Mouse (Mus musculus): ENCODE measurements around the gene Mrpl37. TPM values are rescaled to one million over a fixed set of nuclear protein-coding genes. Genes with fewer than 3 reads are reported as not detected.

The Mrpl37 gene
- total RNA-seq, 2 experiments from 2014 or later, result 64.0 to 67.7 TPM

DNA sequence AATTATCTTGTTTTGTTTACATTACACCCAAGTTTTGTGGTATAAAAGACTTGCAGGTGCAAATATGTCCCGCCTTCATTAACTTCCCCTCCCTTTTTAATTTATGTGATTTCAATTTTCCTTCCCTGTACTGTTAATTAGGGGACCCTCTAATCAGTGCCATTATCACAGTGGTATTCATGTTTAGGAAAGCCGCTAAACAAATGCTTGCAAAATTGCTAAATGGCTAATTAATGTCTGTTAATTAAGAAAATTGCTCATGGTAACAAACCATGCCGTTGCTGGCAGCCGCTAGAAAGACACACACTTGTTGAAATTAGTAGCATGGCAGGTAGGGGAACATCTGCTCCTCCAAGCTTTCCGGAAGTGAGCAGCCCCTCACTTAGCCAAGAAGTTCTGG lies 41.3 kb downstream of the Mrpl37 start:
- no peak for DNase-seq (ENCODE audit: extremely low spot score in 1 of 2, low spot score in 2 of 2)
- intact Hi-C loops (cut with DNase I), result no loop called here

- intact Hi-C loops (cut with DNase I), result no loop called here
- DNase-seq (ENCODE audit: extremely low spot score in 1 of 2, low spot score in 2 of 2), result no peak
Observed at GRCm38 (mm10) chr4:107024899-107025298, 41.8 kb downstream of the Mrpl37 start.

DNA sequence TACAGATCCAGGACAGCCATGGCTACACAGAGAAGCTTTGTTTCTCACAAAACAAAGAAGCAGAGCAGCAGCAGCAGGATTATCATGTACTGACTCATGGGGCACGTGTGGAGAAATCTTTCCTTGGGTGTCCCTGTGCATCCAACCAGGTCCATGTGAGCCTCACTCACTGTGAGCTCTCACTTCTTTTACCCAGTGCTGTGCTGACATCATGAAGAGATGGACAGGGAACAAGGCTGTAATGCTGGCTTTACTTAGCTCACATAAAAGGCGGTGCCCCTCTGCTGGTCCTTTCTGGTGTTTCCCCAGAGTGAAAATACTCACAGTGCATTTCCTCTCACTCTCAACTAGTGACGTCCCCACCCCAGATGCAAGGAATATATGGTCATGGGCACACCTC lies 45.2 kb downstream of the Mrpl37 start:
- no peak for DNase-seq (ENCODE audit: extremely low spot score in 1 of 2, low spot score in 2 of 2)
- intact Hi-C loops (cut with DNase I), result no loop called here

GRCm38 (mm10) chr4:107020287-107021000 lies 46.2 kb downstream of the Mrpl37 start:
- DNase-seq (ENCODE audit: extremely low spot score in 1 of 2, low spot score in 2 of 2), result no peak

GRCm38 (mm10) chr4:107019027-107019426 lies 47.6 kb downstream of the Mrpl37 start:
- intact Hi-C loops (cut with DNase I), result no loop called here

More at GRCm38 (mm10) chr4:107020287-107021000, 46.2 kb downstream of the Mrpl37 start:
- intact Hi-C loops (cut with DNase I), result no loop called here

GRCm38 (mm10) chr4:107018521-107018920 lies 48.1 kb downstream of the Mrpl37 start:
- intact Hi-C loops (cut with DNase I), result no loop called here
- DNase-seq (ENCODE audit: extremely low spot score in 1 of 2, low spot score in 2 of 2), result no peak

More at GRCm38 (mm10) chr4:107019027-107019426, 47.6 kb downstream of the Mrpl37 start:
- peak in 1 of 2 experiments; percentile 60 for DNase-seq (ENCODE audit: extremely low spot score in 1 of 2, low spot score in 2 of 2)

- DNase-seq (ENCODE audit: extremely low spot score in 1 of 2, low spot score in 2 of 2), result no peak
- intact Hi-C loops (cut with DNase I), result no loop called here
Observed at GRCm38 (mm10) chr4:107017257-107017656, 49.4 kb downstream of the Mrpl37 start.

- DNase-seq (ENCODE audit: extremely low spot score in 1 of 2, low spot score in 2 of 2), result no peak
- intact Hi-C loops (cut with DNase I), result no loop called here
Observed at GRCm38 (mm10) chr4:107015971-107016511, 50.6 kb downstream of the Mrpl37 start.

- intact Hi-C loops (cut with DNase I), result no loop called here
- DNase-seq (ENCODE audit: extremely low spot score in 1 of 2, low spot score in 2 of 2), result no peak
Observed at GRCm38 (mm10) chr4:107013817-107014260, 52.8 kb downstream of the Mrpl37 start.

DNA sequence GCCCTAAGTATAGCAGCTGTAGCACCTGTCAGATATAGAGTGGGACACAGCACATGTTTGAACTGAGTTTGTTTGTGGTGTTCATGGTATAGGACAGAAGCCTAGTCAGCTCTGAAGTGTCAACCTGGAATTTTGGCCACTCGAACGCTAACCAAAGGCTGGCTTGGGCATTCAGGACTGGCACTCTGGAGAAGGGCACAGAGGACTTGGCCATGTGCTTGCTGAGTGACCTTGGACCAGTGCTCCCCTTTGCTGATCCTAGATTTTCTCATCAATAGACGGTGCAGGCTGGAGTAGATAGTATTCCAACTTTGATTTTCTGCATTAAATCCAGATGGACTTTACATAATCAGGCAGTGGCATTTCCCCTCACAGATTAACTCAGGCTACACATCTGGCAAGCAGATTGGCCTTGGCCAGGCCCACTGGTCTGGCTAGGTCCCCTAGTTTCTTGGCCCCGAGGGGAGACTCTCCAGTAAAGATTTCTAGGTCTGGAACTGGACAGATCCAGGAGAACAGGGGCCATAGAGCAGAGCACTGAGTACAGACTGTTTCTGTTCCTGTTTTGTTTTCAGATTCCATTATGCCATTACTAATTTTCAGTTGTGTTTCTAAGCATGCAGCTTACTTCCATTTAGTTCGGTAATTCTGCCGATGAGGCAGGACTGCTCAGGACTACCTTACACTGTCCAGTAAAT lies 53.4 kb downstream of the Mrpl37 start:
- DNase-seq (ENCODE audit: extremely low spot score in 1 of 2, low spot score in 2 of 2), result no peak
- intact Hi-C loops (cut with DNase I), result no loop called here

- intact Hi-C loops (cut with DNase I), result no loop called here
Observed at GRCm38 (mm10) chr4:107012574-107012973, 54.1 kb downstream of the Mrpl37 start.

DNA sequence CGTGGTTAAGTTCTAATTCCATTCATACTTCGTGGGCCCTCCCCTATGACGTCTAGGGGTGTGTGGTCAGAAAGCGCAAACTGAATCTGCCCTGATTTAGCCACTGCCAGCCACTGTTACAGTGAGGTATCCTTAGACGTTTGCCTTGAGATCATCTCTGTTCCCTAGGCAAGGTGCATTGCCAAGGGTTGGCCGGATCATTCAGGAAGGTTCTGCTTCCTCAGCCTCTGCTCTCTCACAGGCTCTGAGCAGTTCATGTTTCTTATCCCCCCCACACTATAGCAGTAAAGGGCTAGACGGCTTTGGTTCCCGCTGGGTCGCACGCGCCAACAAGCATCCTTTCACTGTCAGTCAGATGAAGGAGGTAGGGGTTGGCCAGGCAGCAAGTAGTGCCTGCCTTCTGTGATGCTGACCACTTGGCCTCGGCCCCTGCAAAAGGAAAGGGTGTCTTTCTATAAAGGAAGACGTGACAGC lies 54.6 kb downstream of the Mrpl37 start:
- DNase-seq (ENCODE audit: extremely low spot score in 1 of 2, low spot score in 2 of 2), result no peak
- intact Hi-C loops (cut with DNase I), result no loop called here

More at GRCm38 (mm10) chr4:107012574-107012973, 54.1 kb downstream of the Mrpl37 start:
- DNase-seq (ENCODE audit: extremely low spot score in 1 of 2, low spot score in 2 of 2), result no peak

GRCm38 (mm10) chr4:107011325-107012004 lies 55.2 kb downstream of the Mrpl37 start:
- no peak for DNase-seq (ENCODE audit: extremely low spot score in 1 of 2, low spot score in 2 of 2)
- intact Hi-C loops (cut with DNase I), result no loop called here

DNA sequence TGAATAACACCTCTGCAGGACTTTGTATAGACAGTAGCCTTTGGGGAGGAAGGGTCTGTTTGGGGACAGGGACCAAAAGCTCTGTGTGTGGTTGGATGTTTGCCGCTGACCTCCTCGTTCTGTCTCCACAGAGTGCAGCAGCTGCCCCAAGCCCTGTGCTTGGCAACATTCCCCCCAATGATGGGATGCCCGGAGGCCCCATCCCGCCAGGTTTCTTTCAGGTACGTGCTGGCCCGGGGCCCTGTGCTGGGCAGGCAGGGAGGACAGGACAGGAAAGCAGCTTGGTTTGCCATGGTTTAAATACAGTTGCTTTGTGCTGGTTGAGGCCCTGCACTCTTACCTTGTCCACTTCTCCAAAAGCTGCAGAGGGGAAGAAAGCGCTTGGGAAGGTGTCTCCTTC lies 57.1 kb downstream of the Mrpl37 start:
- intact Hi-C loops (cut with DNase I), result no loop called here
- DNase-seq (ENCODE audit: extremely low spot score in 1 of 2, low spot score in 2 of 2), result no peak

DNA sequence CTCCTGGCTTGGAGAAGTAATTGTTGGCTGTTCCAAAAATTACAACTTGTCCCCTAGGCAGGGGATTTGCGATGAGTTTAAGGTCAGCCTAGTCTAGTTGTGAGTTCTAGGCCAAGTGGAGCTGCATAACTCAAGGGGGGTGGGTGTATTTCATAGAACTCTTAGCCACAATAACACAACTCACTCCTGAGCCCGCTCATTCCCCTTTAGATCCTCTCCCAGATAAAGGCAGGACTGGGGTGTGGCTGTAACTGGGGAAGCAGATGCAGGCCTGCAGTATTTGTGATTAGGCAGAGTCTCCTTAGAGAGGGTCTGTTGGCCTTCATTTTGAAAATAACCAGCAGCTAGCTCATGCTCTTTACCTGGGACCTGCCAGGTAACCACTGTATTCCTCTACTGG lies 58.5 kb downstream of the Mrpl37 start:
- DNase-seq (ENCODE audit: extremely low spot score in 1 of 2, low spot score in 2 of 2), result no peak
- intact Hi-C loops (cut with DNase I), result no loop called here

DNA sequence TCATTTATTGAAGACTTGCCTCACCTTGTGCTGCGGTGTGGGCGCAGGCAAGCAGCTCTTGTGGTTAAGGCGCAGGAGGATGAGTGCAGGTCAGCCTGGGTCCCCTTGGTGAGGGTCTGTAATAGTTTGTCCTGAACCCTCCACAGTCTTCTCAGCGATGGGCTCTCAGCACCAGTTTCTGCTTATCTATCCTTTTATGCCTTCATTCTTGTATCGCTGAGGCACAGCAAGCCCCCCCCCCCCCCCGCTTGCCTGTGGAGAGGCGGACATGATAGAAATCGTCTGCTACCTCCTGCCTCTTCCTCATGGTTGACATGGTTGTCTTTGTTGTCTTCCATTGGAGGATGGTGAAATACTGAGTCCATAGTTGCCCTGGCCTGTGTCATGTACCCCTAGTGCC lies 59.3 kb downstream of the Mrpl37 start:
- DNase-seq (ENCODE audit: extremely low spot score in 1 of 2, low spot score in 2 of 2), result no peak
- intact Hi-C loops (cut with DNase I), result no loop called here

GRCm38 (mm10) chr4:107006807-107007206 lies 59.9 kb downstream of the Mrpl37 start:
- no peak for DNase-seq (ENCODE audit: extremely low spot score in 1 of 2, low spot score in 2 of 2)
- intact Hi-C loops (cut with DNase I), result no loop called here

DNA sequence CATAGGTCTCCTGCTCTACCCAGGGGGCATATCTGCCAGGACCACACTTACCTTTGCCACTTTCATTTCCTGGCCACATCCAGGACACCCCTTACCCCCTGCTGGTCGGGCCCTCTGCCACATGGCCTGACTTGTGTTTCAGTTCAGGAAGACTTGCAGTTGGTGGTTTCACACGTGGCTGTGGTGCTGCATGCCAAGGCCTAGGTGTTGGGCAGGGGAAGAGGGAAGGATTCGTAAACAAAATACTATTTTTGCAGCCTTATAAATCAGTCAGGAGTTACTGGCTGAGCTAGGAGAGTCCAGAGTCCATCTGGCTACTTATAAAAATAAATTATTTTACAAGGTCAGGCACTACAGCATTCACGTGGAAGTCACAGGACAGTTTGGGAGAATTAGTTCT lies 60.4 kb downstream of the Mrpl37 start:
- no peak for DNase-seq (ENCODE audit: extremely low spot score in 1 of 2, low spot score in 2 of 2)
- intact Hi-C loops (cut with DNase I), result no loop called here

Data from left cerebral cortex, postnatal 10 days (tissue).